Mouse (Mus musculus) MEL (cell line): ENCODE measurements around the gene Mxra7. TPM values are rescaled to one million over a fixed set of nuclear protein-coding genes. Genes with fewer than 3 reads are reported as not detected.

Source experiments
- DNase-seq: peaks from one replicate; pipeline ENCODE4 v3.0.0; 2011; ENCODE audit warnings: low read depth, low spot score
- H3K27ac ChIP-seq: 2 replicates; pipeline ENCODE4 v1.5.1; 2012; ENCODE audit warnings: low read depth, mild to moderate bottlenecking, control low read depth, low read length, moderate library complexity; ENCODE audit not compliant: control insufficient read depth
- H3K27me3 ChIP-seq, 2 experiments: fragments of 150-350 bp in 1 of 2; sonication (generic) in 1 of 2; 2 replicates each; pipeline ENCODE4 v1.6.1; 2012; ENCODE audit warnings: low read length in 2 of 2, mild to moderate bottlenecking in 2 of 2, improper control_type of control experiment in 1 of 2, moderate library complexity in 1 of 2; ENCODE audit not compliant: insufficient read depth in 2 of 2, control insufficient read depth in 1 of 2
- H3K36me3 ChIP-seq, 2 experiments: 2 replicates each; pipeline ENCODE4 v1.6.1; 2012 to 2014; ENCODE audit warnings: low read length in 2 of 2, improper control_type of control experiment in 1 of 2, inconsistent platforms in 1 of 2, mild to moderate bottlenecking in 1 of 2; ENCODE audit not compliant: insufficient read depth in 2 of 2, control insufficient read depth in 1 of 2
- H3K4me1 ChIP-seq, 2 experiments: fragments of 150-350 bp in 1 of 2; sonication (generic) in 1 of 2; 2 replicates each; pipeline ENCODE4 v1.6.1; 2012; ENCODE audit warnings: low read length in 2 of 2, improper control_type of control experiment in 1 of 2, mild to moderate bottlenecking in 1 of 2; ENCODE audit not compliant: insufficient read depth in 2 of 2, control insufficient read depth in 1 of 2
- H3K4me3 ChIP-seq, 2 experiments: fragments of 150-350 bp in 1 of 2; sonication (generic) in 1 of 2; 2 replicates each; pipeline ENCODE4 v1.5.1; 2012; ENCODE audit warnings: low read depth in 2 of 2, low read length in 2 of 2, mild to moderate bottlenecking in 2 of 2, moderate library complexity in 2 of 2, control low read depth in 1 of 2, improper control_type of control experiment in 1 of 2; ENCODE audit not compliant: control insufficient read depth in 1 of 2, insufficient read depth in 1 of 2
- H3K79me2 ChIP-seq: 2 replicates; pipeline ENCODE4 v1.6.1; 2012; ENCODE audit warnings: mild to moderate bottlenecking, low read length, moderate library complexity; ENCODE audit not compliant: control insufficient read depth, poor library complexity, insufficient read depth
- H3K9ac ChIP-seq: 2 replicates; pipeline ENCODE4 v1.6.1; 2012; ENCODE audit warnings: low read depth, mild to moderate bottlenecking, control low read depth, low read length, moderate library complexity; ENCODE audit not compliant: control insufficient read depth, poor library complexity, severe bottlenecking
- H3K9me3 ChIP-seq: fragments of 150-350 bp; sonication (generic); replicated peaks from 2 replicates; pipeline ENCODE4 v1.6.1; 2012; ENCODE audit warnings: mild to moderate bottlenecking, low read length, improper control_type of control experiment, moderate library complexity; ENCODE audit not compliant: insufficient read depth
- BHLHE40 ChIP-seq: IDR thresholded peaks from 2 replicates; pipeline ENCODE4 v1.6.1; 2012; ENCODE audit warnings: low read depth, mild to moderate bottlenecking, inconsistent platforms, low read length, improper control_type of control experiment, borderline replicate concordance
- CHD1 ChIP-seq: IDR thresholded peaks from 2 replicates; pipeline ENCODE4 v1.6.1; 2012; ENCODE audit warnings: low read depth, mild to moderate bottlenecking, inconsistent platforms, low read length, improper control_type of control experiment
- CTCF ChIP-seq, 3 experiments: IDR thresholded peaks in 2 of 3; conservative IDR thresholded peaks in 1 of 3; 2 replicates each; pipeline ENCODE4 v1.5.1; 2011 to 2012; ENCODE audit warnings: low read length in 3 of 3, low read depth in 2 of 3, mild to moderate bottlenecking in 2 of 3, improper control_type of control experiment in 1 of 3, inconsistent platforms in 1 of 3, mixed read lengths in 1 of 3, moderate library complexity in 1 of 3; ENCODE audit not compliant: control insufficient read depth in 1 of 3, insufficient read depth in 1 of 3, poor library complexity in 1 of 3, severe bottlenecking in 1 of 3
- E2F4 ChIP-seq: IDR thresholded peaks from 2 replicates; pipeline ENCODE4 v1.6.1; 2011; ENCODE audit warnings: low read depth, low read length, improper control_type of control experiment, borderline replicate concordance
- GABPA ChIP-seq: IDR thresholded peaks from 2 replicates; pipeline ENCODE4 v1.6.1; 2012; ENCODE audit warnings: low read depth, mild to moderate bottlenecking, inconsistent platforms, low read length, improper control_type of control experiment, moderate library complexity
- JUND ChIP-seq: IDR thresholded peaks from 2 replicates; pipeline ENCODE4 v1.6.1; 2011; ENCODE audit warnings: low read depth, mild to moderate bottlenecking, improper control_type of control experiment, low read length
- KAT2A ChIP-seq: conservative IDR thresholded peaks from 2 replicates; pipeline ENCODE4 v1.6.1; 2012; ENCODE audit warnings: low read depth, low read length, improper control_type of control experiment, inconsistent platforms
- MAFK ChIP-seq: IDR thresholded peaks from 2 replicates; pipeline ENCODE4 v1.6.1; 2011; ENCODE audit warnings: low read depth, mild to moderate bottlenecking, low read length, improper control_type of control experiment, borderline replicate concordance
- MAX ChIP-seq: IDR thresholded peaks from 2 replicates; pipeline ENCODE4 v1.6.1; 2011; ENCODE audit warnings: low read length, improper control_type of control experiment
- MYB ChIP-seq: IDR thresholded peaks from 2 replicates; pipeline ENCODE4 v1.6.1; 2011; ENCODE audit warnings: mild to moderate bottlenecking, low read depth, low read length, improper control_type of control experiment
- NELFE ChIP-seq: IDR thresholded peaks from 2 replicates; pipeline ENCODE4 v1.6.1; 2011; ENCODE audit warnings: low read depth, low read length, improper control_type of control experiment
- POLR2AphosphoS2 ChIP-seq: IDR thresholded peaks from 2 replicates; pipeline ENCODE4 v1.6.1; 2011; ENCODE audit warnings: low read length, improper control_type of control experiment
- POLR2AphosphoS5 ChIP-seq: IDR thresholded peaks from 2 replicates; pipeline ENCODE4 v1.6.1; 2012; ENCODE audit warnings: low read depth, borderline replicate concordance, mild to moderate bottlenecking, inconsistent platforms, low read length, moderate library complexity, mixed read lengths
- RAD21 ChIP-seq: IDR thresholded peaks from 2 replicates; pipeline ENCODE4 v1.6.1; 2011; ENCODE audit warnings: mild to moderate bottlenecking, low read depth, low read length, improper control_type of control experiment
- SIN3A ChIP-seq: IDR thresholded peaks from 2 replicates; pipeline ENCODE4 v1.6.1; 2012; ENCODE audit warnings: low read length, improper control_type of control experiment, inconsistent platforms
- SMC3 ChIP-seq: IDR thresholded peaks from 2 replicates; pipeline ENCODE4 v1.6.1; 2011; ENCODE audit warnings: low read depth, low read length, improper control_type of control experiment
- TBP ChIP-seq: IDR thresholded peaks from 2 replicates; pipeline ENCODE4 v1.8.0; 2011; ENCODE audit warnings: low read depth, low read length, improper control_type of control experiment
- TCF12 ChIP-seq: IDR thresholded peaks from 2 replicates; pipeline ENCODE4 v1.6.1; 2014; ENCODE audit warnings: low read depth, mild to moderate bottlenecking, inconsistent platforms, low read length, improper control_type of control experiment, moderate library complexity
- ZNF384 ChIP-seq: IDR thresholded peaks from 2 replicates; pipeline ENCODE4 v1.6.1; 2012; ENCODE audit warnings: low read depth, mild to moderate bottlenecking, inconsistent platforms, low read length, improper control_type of control experiment
- polyA plus RNA-seq, 2 experiments: library from polyadenylated mRNA; stranded (reverse) in 1 of 2; unstranded in 1 of 2; fragments of >175 nt in 1 of 2; fragments of >200 nt in 1 of 2; gene quantifications; 2 replicates each; pipeline versions ENCODE4 v1.2.1 to v1.2.4; 2012; ENCODE audit warnings: low replicate concordance in 2 of 2, low read depth in 1 of 2; ENCODE audit not compliant: insufficient read length in 2 of 2, insufficient read depth in 1 of 2, missing spikeins in 1 of 2
- total RNA-seq: library from RNA; depleted of rRNA; stranded (reverse); fragments of 300-350 nt; gene quantifications from 2 replicates; pipeline ENCODE4 v1.2.3, GENCODE M21; 2012

The Mxra7 gene
- total and polyA plus RNA-seq, 3 experiments = 2.7 to 9.3 TPM; not detected in 1

DNA sequence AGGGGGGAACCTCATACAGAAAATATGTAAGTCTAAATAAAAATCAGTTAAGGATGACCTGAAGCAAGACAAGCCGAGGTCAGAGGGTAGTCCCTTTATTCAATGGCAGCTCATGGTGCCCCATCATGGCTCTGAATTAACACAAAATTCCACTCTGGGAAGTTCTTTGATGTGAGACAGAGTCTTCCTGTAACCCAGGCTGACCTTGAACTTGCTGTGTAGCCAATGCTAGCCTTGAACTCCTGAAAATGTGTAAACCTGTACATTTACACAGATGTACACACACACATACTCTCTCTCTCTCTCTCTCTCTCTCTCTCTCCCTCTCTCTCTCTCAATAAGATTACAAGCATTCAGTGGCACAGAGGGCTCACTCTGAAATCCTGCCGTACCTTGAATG lies 62.9 kb downstream of the Mxra7 start:
- Histone ChIP-seq H3K9me3 (no peaks in the 10 kb centered on the region), H3K27me3 (no peaks in the 10 kb centered on the region), H3K9ac (no peak overlapping the region), H3K36me3 (no peaks in the 10 kb centered on the region), H3K27ac (no peak overlapping the region), H3K79me2 (no peaks in the 10 kb centered on the region), H3K4me1 (no peaks in the 10 kb centered on the region), H3K4me3 (no peak overlapping the region)
- TF ChIP-seq MYB (no peak), TBP (no peak), MAFK (no peak), POLR2AphosphoS2 (no peak)
- no peak for DNase-seq

GRCm38 (mm10) chr11:116764346-116764745 lies 63.5 kb downstream of the Mxra7 start:
- H3K27ac ChIP-seq = no peak overlapping the region
- DNase-seq = no peak
- H3K9me3 ChIP-seq = no peaks in the 10 kb centered on the region
- H3K4me1 ChIP-seq = no peaks in the 10 kb centered on the region
- H3K79me2 ChIP-seq = no peaks in the 10 kb centered on the region
- no peaks in the 10 kb centered on the region for H3K36me3 ChIP-seq
- no peak overlapping the region for H3K9ac ChIP-seq
- no peaks in the 10 kb centered on the region for H3K27me3 ChIP-seq
- TF ChIP-seq BHLHE40 (no peak), RAD21 (no peak), CHD1 (no peak), KAT2A (no peak), MYB (no peak), ZNF384 (no peak), POLR2AphosphoS2 (no peak), SIN3A (no peak)
- H3K4me3 ChIP-seq = no peak overlapping the region

GRCm38 (mm10) chr11:116755191-116755590 lies 72.7 kb downstream of the Mxra7 start:
- Histone ChIP-seq H3K27me3 (no peaks in the 10 kb centered on the region), H3K9ac (no peak overlapping the region), H3K4me1 (no peaks in the 10 kb centered on the region), H3K4me3 (no peak overlapping the region), H3K79me2 (no peaks in the 10 kb centered on the region), H3K27ac (no peak overlapping the region), H3K9me3 (no peaks in the 10 kb centered on the region), H3K36me3 (no peaks in the 10 kb centered on the region)
- TF ChIP-seq SMC3 = no peak
- TF ChIP-seq POLR2AphosphoS5 = no peak
- TF ChIP-seq CTCF (IDR thresholded peaks at IDR 0.05 in 2 of 3, conservative IDR thresholded peaks at IDR 0.05 in 1 of 3; ENCODE audit: control insufficient read depth in 1 of 3, insufficient read depth in 1 of 3, low read depth in 2 of 3, low read length in 3 of 3, poor library complexity in 1 of 3, severe bottlenecking in 1 of 3) = no peak
- TF ChIP-seq JUND = no peak
- TF ChIP-seq E2F4 = no peak
- no peak for TF ChIP-seq MAX
- no peak for TF ChIP-seq CHD1
- no peak for TF ChIP-seq TCF12
- TF ChIP-seq NELFE = no peak
- no peak for TF ChIP-seq GABPA
- DNase-seq = no peak
